Mouse (Mus musculus) myocyte (in vitro differentiated cells): ENCODE data around the gene Ucn. TPM values are rescaled to one million over a fixed set of nuclear protein-coding genes. Genes with fewer than 3 reads are reported as not detected.

Experiments
- H3K27me3 ChIP-seq: one replicate; pipeline ENCODE4 v1.6.1; 2011; ENCODE audit not compliant: control insufficient read depth, insufficient read depth, insufficient read length
- H3K36me3 ChIP-seq: one replicate; pipeline ENCODE4 v1.6.1; 2011; ENCODE audit not compliant: control insufficient read depth, insufficient read depth
- H3K4me2 ChIP-seq: one replicate; pipeline ENCODE4 v1.6.1; 2011; ENCODE audit warnings: low read depth, control low read depth
- H3K4me3 ChIP-seq: one replicate; pipeline ENCODE4 v1.5.1; 2011; ENCODE audit warnings: mild to moderate bottlenecking, control low read depth, moderate library complexity
- H3K79me2 ChIP-seq: one replicate; pipeline ENCODE4 v1.6.1; 2011; ENCODE audit not compliant: control insufficient read depth, insufficient read depth
- H3ac ChIP-seq: one replicate; pipeline ENCODE4 v1.6.1; 2011; ENCODE audit not compliant: control insufficient read depth, insufficient read length
- CEBPB ChIP-seq: IDR thresholded peaks from 2 replicates; pipeline ENCODE4 v1.6.1; 2011; ENCODE audit warnings: mild to moderate bottlenecking, moderate library complexity; ENCODE audit not compliant: poor library complexity, insufficient read depth, severe bottlenecking
- E2F4 ChIP-seq: IDR thresholded peaks from one replicate; pipeline ENCODE4 v1.6.1; 2011; ENCODE audit warnings: mild to moderate bottlenecking, control low read depth, moderate library complexity; ENCODE audit not compliant: insufficient read depth
- MAX ChIP-seq: IDR thresholded peaks from one replicate; pipeline ENCODE4 v1.6.1; 2011; ENCODE audit warnings: low read depth, mild to moderate bottlenecking, control low read depth
- MYOD1 ChIP-seq, 3 experiments: IDR thresholded peaks; one replicate each; pipeline ENCODE4 v1.6.1; 2011; ENCODE audit warnings: control low read depth in 2 of 3, low read depth in 2 of 3, mild to moderate bottlenecking in 2 of 3, moderate library complexity in 1 of 3; ENCODE audit not compliant: insufficient read length in 2 of 3, control insufficient read depth in 1 of 3
- MYOG ChIP-seq, 3 experiments: IDR thresholded peaks; one replicate each; pipeline ENCODE4 v1.6.1; 2011; ENCODE audit warnings: control low read depth in 2 of 3, low read depth in 2 of 3, mild to moderate bottlenecking in 2 of 3; ENCODE audit not compliant: insufficient read length in 2 of 3, control insufficient read depth in 1 of 3, insufficient read depth in 1 of 3
- POLR2A ChIP-seq: IDR thresholded peaks from one replicate; pipeline ENCODE4 v1.6.1; 2011; ENCODE audit warnings: low read depth, mild to moderate bottlenecking, control low read depth, moderate library complexity; ENCODE audit not compliant: insufficient read length
- POLR2AphosphoS2 ChIP-seq: IDR thresholded peaks from one replicate; pipeline ENCODE4 v1.6.1; 2011; ENCODE audit warnings: low read depth, control low read depth; ENCODE audit not compliant: insufficient read length
- REST ChIP-seq: IDR thresholded peaks from one replicate; pipeline ENCODE4 v1.6.1; 2011; ENCODE audit warnings: mild to moderate bottlenecking, control low read depth, moderate library complexity; ENCODE audit not compliant: insufficient read depth, insufficient read length
- SRF ChIP-seq: IDR thresholded peaks from one replicate; pipeline ENCODE4 v1.6.1; 2011; ENCODE audit warnings: low read depth; ENCODE audit not compliant: control insufficient read depth, insufficient read length
- TCF12 ChIP-seq: IDR thresholded peaks from one replicate; pipeline ENCODE4 v1.6.1; 2011; ENCODE audit warnings: mild to moderate bottlenecking, control low read depth; ENCODE audit not compliant: poor library complexity, insufficient read depth, severe bottlenecking
- TCF3 ChIP-seq: IDR thresholded peaks from one replicate; pipeline ENCODE4 v1.6.1; 2011; ENCODE audit warnings: low read depth, control low read depth; ENCODE audit not compliant: insufficient read length
- USF1 ChIP-seq: IDR thresholded peaks from one replicate; pipeline ENCODE4 v1.6.1; 2011; ENCODE audit warnings: low read depth, mild to moderate bottlenecking, control low read depth, moderate library complexity
- polyA plus RNA-seq: library from polyadenylated mRNA; unstranded; fragments of >200 nt; fragmentation: generic; extraction: Trizol; gene quantifications from one replicate; pipeline ENCODE4 v1.2.1, GENCODE M21; 2012; ENCODE audit warnings: missing spikeins

Ucn gene
- polyA plus RNA-seq, 1 experiment: 0.78 TPM

- Histone ChIP-seq H3K27me3 (no peaks in the 10 kb centered on the region), H3K4me2 (peak overlapping the region; percentile 83), H3K4me3 (peak overlapping the region; percentile 92), H3ac (peak overlapping the region; percentile 80), H3K79me2 (peaks cover 53% of the 10 kb centered on the region), H3K36me3 (peaks cover 2% of the 10 kb centered on the region)
- TF ChIP-seq TCF12 (no peak), E2F4 (peak; percentile 50), CEBPB (no peak)
These were observed 40.7 kb upstream of the Ucn start for GRCm38 (mm10) chr5:31179301-31179765.

DNA sequence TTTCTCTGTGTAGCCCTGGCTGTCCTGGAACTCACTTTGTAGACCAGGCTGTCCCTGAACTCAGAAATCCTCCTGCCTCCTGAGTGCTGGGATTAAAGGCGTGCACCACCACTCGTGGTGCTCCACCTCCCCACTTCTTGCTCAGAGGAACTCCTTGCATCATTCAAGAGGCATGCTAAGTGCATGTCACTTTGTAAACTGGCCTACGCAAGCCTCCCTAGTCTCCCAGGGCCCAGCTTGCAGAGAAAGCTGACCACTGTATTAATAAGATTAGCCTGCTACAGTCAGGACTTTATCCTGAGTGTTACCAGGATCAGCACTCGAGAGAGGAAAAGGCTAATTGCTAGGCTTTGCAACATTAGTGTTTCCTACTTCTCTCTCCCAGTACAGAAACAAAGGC, 30.0 kb upstream of the Ucn start:
- H3K4me2 ChIP-seq: no peak overlapping the region
- H3K4me3 ChIP-seq: no peak overlapping the region
- no peaks in the 10 kb centered on the region for H3K79me2 ChIP-seq
- peaks cover 56% of the 10 kb centered on the region for H3K36me3 ChIP-seq
- H3ac ChIP-seq: no peak overlapping the region
- H3K27me3 ChIP-seq: no peaks in the 10 kb centered on the region
- TF ChIP-seq TCF3 (no peak), MAX (no peak), MYOD1 (IDR thresholded peaks at IDR 0.05; ENCODE audit: control insufficient read depth in 1 of 3, insufficient read length in 2 of 3, low read depth in 2 of 3) (no peak), TCF12 (no peak), REST (no peak), USF1 (no peak), POLR2A (no peak), CEBPB (no peak), POLR2AphosphoS2 (no peak), SRF (no peak), E2F4 (no peak), MYOG (IDR thresholded peaks at IDR 0.05; ENCODE audit: control insufficient read depth in 1 of 3, insufficient read depth in 1 of 3, insufficient read length in 2 of 3, low read depth in 2 of 3) (no peak)

DNA sequence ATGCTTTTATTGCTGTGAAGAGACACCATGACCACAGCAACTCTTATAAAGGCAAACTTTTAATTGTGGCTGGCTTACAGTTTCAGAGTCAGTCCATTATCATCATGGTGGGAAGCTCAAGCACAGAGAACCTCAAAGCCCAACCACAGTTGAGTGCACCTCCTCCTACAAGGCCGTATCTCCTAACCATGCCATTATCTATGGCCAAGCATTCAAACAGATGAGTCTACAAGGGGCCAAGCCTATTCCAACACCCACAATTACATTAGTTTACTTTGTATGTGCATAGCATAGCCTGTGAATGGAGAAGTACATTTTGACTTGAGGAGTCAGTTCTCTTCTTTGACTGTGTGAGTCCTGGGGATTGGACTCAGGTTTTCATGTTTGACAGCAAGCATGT, 26.2 kb upstream of the Ucn start:
- Histone ChIP-seq H3K79me2 (no peaks in the 10 kb centered on the region), H3K4me2 (no peak overlapping the region), H3K27me3 (no peaks in the 10 kb centered on the region), H3K36me3 (peaks cover 53% of the 10 kb centered on the region), H3K4me3 (no peak overlapping the region), H3ac (no peak overlapping the region)
- TF ChIP-seq SRF (no peak), POLR2A (no peak), POLR2AphosphoS2 (no peak), CEBPB (no peak), MYOD1 (IDR thresholded peaks at IDR 0.05; ENCODE audit: control insufficient read depth in 1 of 3, insufficient read length in 2 of 3, low read depth in 2 of 3) (no peak), TCF12 (no peak), MAX (no peak), MYOG (IDR thresholded peaks at IDR 0.05; ENCODE audit: control insufficient read depth in 1 of 3, insufficient read depth in 1 of 3, insufficient read length in 2 of 3, low read depth in 2 of 3) (no peak), TCF3 (no peak), USF1 (no peak), REST (no peak), E2F4 (no peak)

DNA sequence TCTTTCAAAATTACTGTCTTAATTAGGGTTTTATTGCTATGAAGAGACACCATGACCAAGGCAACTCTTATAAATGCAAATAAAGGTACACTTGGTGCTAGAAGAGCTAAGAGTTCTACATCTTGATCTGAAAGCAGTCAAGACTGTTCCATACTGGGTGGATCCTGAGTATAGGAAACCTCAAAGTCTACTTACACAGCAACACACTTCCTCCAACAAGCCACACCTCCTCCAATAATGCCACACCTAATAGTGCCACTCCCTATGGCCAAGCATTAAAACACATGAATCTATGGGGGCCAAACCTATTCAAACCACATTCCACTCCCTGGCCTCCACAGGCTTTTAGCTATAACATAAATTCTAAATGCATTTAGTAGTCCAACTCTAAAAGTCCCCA, 23.8 kb upstream of the Ucn start:
- Histone ChIP-seq H3ac (no peak overlapping the region), H3K4me3 (no peak overlapping the region), H3K36me3 (peaks cover 67% of the 10 kb centered on the region), H3K79me2 (no peaks in the 10 kb centered on the region), H3K27me3 (no peaks in the 10 kb centered on the region), H3K4me2 (no peak overlapping the region)
- no peak for TF ChIP-seq CEBPB
- TF ChIP-seq REST: no peak
- TF ChIP-seq POLR2A: no peak

DNA sequence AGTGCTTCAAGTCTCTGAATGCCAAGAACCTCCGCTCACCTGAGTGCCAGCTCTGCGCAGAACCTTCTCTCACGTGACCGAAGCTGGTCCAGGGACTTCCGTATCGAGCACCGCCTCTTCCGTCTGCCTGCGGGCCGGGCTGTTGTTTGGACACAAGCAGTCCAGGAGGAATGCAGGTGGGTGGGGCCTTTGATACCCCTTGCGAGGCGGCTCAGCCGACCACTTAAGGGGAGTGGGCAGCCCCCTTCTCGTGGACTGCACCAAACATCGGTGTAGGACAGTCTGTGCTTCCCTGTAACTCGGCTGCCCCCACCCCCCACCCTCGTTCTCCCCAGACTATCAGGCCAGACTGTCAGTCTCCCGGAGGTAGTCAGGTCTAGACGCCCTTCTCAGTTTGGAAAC, 15.5 kb upstream of the Ucn start, which contains the start of gene Mpv17:
Gene Mpv17, minus strand, starts transcription at position 100 of the 402 bp plus-strand sequence.
- Histone ChIP-seq H3K4me3 (peak within 1 kb of the TSS; percentile 75), H3K79me2 (no peaks in the 10 kb centered on the region), H3ac (peak within 1 kb of the TSS; percentile 70), H3K4me2 (peak within 1 kb of the TSS; percentile 91), H3K27me3 (no peaks in the 10 kb centered on the region), H3K36me3 (peaks cover 11% of the 10 kb centered on the region)
- TF ChIP-seq REST (no peak), MYOD1 (IDR thresholded peaks at IDR 0.05; ENCODE audit: control insufficient read depth in 1 of 3, insufficient read length in 2 of 3, low read depth in 2 of 3) (no peak), TCF12 (no peak), CEBPB (no peak), USF1 (peak; percentile 93), TCF3 (no peak), MYOG (IDR thresholded peaks at IDR 0.05; ENCODE audit: control insufficient read depth in 1 of 3, insufficient read depth in 1 of 3, insufficient read length in 2 of 3, low read depth in 2 of 3) (peak in 1 of 3 experiments; percentile 16), POLR2A (peak; percentile 79), SRF (no peak), E2F4 (no peak), MAX (no peak), POLR2AphosphoS2 (peak; percentile 100)
